Mouse (Mus musculus): ENCODE results near the gene Ccl9. TPM values are rescaled to one million over a fixed set of nuclear protein-coding genes. Genes with fewer than 3 reads are reported as not detected.
"Not testable (repeated sequence)": the region's sequence is repeated elsewhere in the genome, so short reads cannot be mapped to it uniquely, and the experiment has no call there.

Gene Ccl9
- polyA plus RNA-seq, 1 experiment from 2014 or later: 0.81 TPM

DNA sequence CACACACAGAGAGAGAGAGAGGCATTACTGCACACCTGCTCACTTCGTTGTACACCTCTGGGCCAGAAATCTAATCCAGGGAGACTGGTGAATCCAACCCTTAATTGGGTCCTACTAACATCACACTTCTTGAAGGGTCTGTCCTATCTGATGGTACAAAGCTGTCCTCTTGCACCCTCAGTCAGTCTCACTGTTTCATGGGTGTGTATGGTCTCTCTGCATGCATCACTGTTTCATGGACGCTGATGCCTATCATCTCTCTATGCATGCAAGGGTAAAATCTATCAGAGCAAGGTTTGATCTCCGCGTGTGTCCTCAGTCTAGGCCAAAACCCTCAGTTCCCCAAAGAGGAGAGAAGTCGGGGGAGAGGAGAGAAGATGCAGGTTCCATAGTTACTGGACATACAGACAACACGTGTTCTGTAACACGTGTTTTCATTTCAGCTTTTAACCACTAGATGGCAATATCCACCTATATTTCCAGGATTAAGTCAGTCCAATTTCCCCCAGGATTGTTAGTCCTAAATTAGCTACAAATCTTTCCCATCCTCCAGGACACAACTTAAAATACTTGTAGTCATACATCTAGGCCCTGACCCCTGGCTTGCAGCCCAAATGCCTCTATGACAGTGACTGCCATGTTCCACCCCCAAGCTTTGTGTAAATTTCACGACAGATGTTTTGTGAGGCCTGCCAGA is 22.2 kb downstream of the Ccl9 start:
- Histone ChIP-seq H3K27ac (no peak overlapping the region), H3K4me3 (no peak overlapping the region), H3K9ac (0 out of 2 replicates have a peak overlapping the region, but pooled peaks have one; percentile 12), H3K27me3 (no peaks in the 10 kb centered on the region), H3K4me1 (0 out of 2 replicates have a peak, but pooled peaks cover 5% of the 10 kb centered on the region), H3K9me3 (replicated peaks) (no peaks in the 10 kb centered on the region), H3K36me3 (ENCODE audit: poor library complexity, severe bottlenecking) (no peaks in the 10 kb centered on the region), H3K4me2 (no peak overlapping the region)
- WGBS: 30% methylated on average over 8 of the region's 8 CpGs
- ATAC-seq: peak; percentile 55; the same call in 1 of the 2 replicates

DNA sequence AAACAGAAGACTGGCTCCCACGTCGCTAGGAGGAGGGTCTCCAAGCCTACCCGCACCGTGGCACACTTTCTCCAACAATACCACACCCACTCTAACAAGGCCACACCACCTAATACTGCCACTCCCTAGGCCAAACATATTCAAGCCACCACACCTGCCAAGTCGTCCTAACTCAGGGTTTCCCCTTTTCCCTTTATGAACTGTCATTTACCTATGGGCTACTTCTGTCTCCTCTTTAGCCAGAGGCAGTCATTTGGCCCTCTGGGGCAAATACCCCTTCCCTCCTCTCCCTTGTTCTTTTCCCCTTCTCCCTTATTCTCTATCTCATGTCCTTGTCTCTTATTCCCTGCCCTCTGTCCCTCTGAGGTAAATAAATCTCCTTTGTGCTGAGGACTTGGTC is 26.8 kb downstream of the Ccl9 start:
- WGBS: 84% methylated on average over 5 of the region's 5 CpGs
- Histone ChIP-seq H3K9me3 (replicated peaks) (no peaks in the 10 kb centered on the region), H3K4me1 (0 out of 2 replicates have a peak, but pooled peaks cover 2% of the 10 kb centered on the region), H3K27ac (no peak overlapping the region), H3K27me3 (no peaks in the 10 kb centered on the region), H3K36me3 (ENCODE audit: poor library complexity, severe bottlenecking) (no peaks in the 10 kb centered on the region), H3K4me2 (no peak overlapping the region), H3K4me3 (no peak overlapping the region), H3K9ac (no peak overlapping the region)
- ATAC-seq: no peak

DNA sequence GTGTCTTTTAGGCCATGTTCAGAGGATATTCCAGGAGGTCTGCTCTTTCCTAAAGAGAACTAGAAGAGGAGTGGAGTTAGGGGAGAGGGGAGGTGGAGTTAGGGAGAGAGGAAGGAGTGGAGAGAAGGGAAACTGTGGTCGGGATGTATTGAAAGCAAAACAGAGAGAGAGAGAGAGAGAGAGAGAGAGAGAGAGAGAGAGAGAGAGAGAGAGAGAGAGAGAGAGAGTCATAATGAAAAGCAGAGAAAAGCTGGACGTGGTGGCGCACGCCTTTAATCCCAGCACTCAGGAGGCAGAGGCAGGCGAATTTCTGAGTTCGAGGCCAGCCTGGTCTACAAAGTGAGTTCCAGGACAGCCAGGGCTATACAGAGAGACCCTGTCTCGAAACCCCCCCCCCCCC is 27.4 kb downstream of the Ccl9 start:
- H3K4me2 ChIP-seq; ATAC-seq; H3K9me3 ChIP-seq (replicated peaks); H3K27ac ChIP-seq; H3K27me3 ChIP-seq; H3K4me1 ChIP-seq; H3K4me3 ChIP-seq; H3K36me3 ChIP-seq (ENCODE audit: poor library complexity, severe bottlenecking); H3K9ac ChIP-seq: not testable (repeated sequence)
- WGBS: 89% methylated on average over 7 of the region's 7 CpGs

DNA sequence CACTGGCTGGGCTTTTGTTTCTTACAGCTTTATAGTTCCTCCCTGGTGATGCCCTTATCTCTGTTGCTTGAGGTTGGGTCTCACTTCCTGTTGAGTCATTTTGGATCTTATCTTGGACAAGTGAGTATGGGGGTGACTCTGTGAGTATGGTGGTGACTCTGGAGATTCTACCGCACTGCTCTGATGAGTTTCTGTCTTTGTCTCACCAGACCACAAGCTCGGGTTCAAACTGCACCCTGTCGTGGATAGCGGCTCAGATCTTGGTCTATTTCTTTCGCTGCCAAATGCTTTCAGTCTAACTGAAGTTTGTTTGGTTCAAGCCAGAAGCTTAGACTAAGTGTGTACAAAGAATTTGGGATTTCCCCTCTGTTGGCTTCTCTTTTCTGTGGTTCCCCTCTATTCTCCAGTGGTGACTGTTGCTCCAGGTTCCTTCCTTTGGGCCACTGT is 28.2 kb downstream of the Ccl9 start:
- no peak for ATAC-seq
- Histone ChIP-seq H3K4me2 (no peak overlapping the region), H3K9ac (no peak overlapping the region), H3K27me3 (no peaks in the 10 kb centered on the region), H3K9me3 (replicated peaks) (no peaks in the 10 kb centered on the region), H3K36me3 (ENCODE audit: poor library complexity, severe bottlenecking) (no peaks in the 10 kb centered on the region), H3K4me3 (no peak overlapping the region), H3K4me1 (no peaks in the 10 kb centered on the region), H3K27ac (no peak overlapping the region)
- WGBS: 95% methylated on average over 5 of the region's 5 CpGs

DNA sequence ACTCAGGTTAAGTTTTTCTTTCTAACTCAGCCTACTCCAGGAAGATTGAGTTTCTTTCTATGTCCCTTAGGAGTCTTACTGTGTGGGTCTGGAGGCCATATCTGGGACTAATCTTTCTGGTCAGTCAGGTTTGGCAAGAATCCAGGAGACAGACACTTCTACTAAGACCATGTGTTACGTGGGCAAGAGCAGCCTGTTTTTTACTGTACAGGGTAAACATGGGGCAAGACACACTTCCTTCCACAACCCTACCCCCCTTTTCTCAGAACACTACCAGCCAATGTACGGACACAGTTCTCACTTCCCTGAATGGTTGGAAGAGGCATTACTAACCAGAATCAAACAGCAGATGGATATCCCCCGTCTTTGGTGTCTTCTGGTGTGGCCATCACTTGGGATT is 34.2 kb downstream of the Ccl9 start:
- no peaks in the 10 kb centered on the region for H3K36me3 ChIP-seq (ENCODE audit: poor library complexity, severe bottlenecking)
- no peaks in the 10 kb centered on the region for H3K27me3 ChIP-seq
- no peak overlapping the region for H3K9ac ChIP-seq
- no peaks in the 10 kb centered on the region for H3K4me1 ChIP-seq
- H3K4me2 ChIP-seq: no peak overlapping the region
- no peak for ATAC-seq
- H3K4me3 ChIP-seq: no peak overlapping the region
- no peak overlapping the region for H3K27ac ChIP-seq
- no peaks in the 10 kb centered on the region for H3K9me3 ChIP-seq (replicated peaks)
- 80% methylated on average over 3 of the region's 3 CpGs for WGBS

DNA sequence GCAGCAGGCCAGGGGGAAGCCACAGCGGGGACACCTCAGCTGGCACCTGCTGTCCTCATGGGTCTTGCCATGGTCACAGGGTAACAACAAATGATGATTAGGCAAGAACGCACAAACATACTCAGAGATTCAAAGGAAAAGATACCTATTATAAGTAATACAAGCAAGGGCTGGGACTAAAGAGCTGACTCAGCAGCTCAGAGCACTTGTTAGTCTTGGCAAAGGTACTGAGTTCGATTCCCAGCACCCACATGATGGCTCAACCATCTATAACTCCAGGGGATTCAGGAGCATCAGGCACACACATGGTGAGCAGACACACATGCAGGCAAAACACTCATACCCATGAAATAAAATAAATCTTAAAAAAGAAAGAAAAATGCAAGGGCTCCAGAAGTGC is 37.0 kb downstream of the Ccl9 start:
- Histone ChIP-seq H3K4me2 (no peak overlapping the region), H3K27ac (no peak overlapping the region), H3K36me3 (ENCODE audit: poor library complexity, severe bottlenecking) (no peaks in the 10 kb centered on the region), H3K9me3 (replicated peaks) (no peaks in the 10 kb centered on the region), H3K27me3 (no peaks in the 10 kb centered on the region), H3K4me3 (no peak overlapping the region), H3K9ac (no peak overlapping the region), H3K4me1 (no peaks in the 10 kb centered on the region)
- ATAC-seq: no peak
- 80% methylated on average over 3 of the region's 3 CpGs for WGBS

DNA sequence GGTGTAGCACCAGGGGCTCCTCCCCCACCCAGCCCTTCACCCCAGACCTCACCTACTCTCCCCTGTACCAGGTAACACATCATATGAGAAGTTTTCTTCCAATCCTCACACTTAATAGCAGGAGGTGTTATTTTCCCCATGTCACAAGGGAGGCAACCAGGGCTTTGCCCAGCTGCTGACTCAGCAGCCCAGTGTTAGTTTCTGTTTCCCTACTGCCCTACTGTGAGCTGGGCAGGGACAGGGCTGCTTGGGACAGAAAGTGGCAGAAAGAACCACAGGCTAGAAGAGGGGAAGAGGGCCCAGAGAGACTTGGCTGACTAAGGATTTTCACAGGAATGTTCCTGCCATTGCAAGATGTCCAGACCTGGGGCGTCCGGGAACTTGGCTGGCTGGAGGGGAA is 37.5 kb downstream of the Ccl9 start:
- Histone ChIP-seq H3K36me3 (ENCODE audit: poor library complexity, severe bottlenecking) (no peaks in the 10 kb centered on the region), H3K4me1 (no peaks in the 10 kb centered on the region), H3K27me3 (no peaks in the 10 kb centered on the region), H3K9me3 (replicated peaks) (no peaks in the 10 kb centered on the region), H3K4me2 (no peak overlapping the region), H3K27ac (no peak overlapping the region), H3K4me3 (no peak overlapping the region), H3K9ac (no peak overlapping the region)
- ATAC-seq: no peak
- WGBS: 93% methylated on average over 2 of the region's 2 CpGs

DNA sequence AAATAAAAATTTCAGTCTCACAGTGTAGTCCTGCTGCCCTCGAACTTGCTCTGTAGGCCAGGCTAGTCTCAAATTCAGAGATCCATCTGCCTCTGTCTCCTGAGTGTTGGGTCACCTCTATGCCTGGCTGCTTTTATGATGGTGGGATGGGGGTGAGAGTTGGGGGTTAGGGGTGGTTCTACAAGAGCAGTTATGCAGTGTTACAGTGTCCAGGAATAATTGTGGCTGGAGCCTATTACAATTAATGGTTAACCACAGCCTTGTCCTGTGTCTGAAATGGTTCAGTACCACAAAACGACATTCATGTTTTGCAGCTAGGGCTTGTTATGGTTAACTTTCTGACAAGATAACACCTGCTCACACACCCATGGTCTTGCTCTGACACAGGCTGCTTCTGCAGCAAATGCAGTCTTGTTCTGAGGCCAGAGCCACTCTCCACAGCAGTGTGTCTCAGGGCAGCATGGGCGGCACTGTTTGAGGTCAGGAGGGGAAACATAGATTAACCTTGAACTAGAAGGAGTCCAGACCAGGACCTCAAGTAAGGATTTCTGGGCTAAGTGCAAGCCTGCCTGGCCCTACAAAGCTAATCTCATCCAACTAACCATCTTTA is 39.6 kb downstream of the Ccl9 start:
- WGBS: 88% methylated on average over 3 of the region's 3 CpGs
- peaks cover 9% of the 10 kb centered on the region for H3K4me1 ChIP-seq
- H3K27ac ChIP-seq: no peak overlapping the region
- no peak for ATAC-seq
- no peaks in the 10 kb centered on the region for H3K27me3 ChIP-seq
- no peak overlapping the region for H3K9ac ChIP-seq
- no peak overlapping the region for H3K4me3 ChIP-seq
- H3K4me2 ChIP-seq: no peak overlapping the region
- no peaks in the 10 kb centered on the region for H3K36me3 ChIP-seq (ENCODE audit: poor library complexity, severe bottlenecking)
- H3K9me3 ChIP-seq (replicated peaks): no peaks in the 10 kb centered on the region

DNA sequence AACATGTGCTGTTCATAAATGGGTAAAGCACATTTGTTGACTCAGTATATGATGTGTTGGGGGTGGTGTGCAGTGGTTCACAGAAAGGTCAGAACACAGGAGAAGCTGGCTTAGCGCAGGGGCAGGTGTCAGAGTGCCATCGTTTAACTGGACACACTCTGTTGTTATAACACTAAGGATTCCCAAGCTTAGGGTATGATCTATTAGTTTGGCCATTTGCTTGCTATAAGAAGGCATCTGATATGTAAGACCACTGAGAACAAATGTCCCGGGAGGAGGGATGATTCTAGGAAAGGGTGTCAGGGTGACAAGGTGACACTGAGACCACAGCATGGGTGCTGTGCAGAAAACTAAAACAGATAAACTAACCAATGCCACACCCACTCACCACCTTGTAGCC is 41.6 kb downstream of the Ccl9 start:
- Histone ChIP-seq H3K4me2 (no peak overlapping the region), H3K36me3 (ENCODE audit: poor library complexity, severe bottlenecking) (no peaks in the 10 kb centered on the region), H3K9me3 (replicated peaks) (no peaks in the 10 kb centered on the region), H3K4me1 (peaks cover 9% of the 10 kb centered on the region), H3K4me3 (no peak overlapping the region), H3K27me3 (no peaks in the 10 kb centered on the region), H3K27ac (no peak overlapping the region), H3K9ac (no peak overlapping the region)
- WGBS: 89% methylated on average over 3 of the region's 3 CpGs
- ATAC-seq: no peak

DNA sequence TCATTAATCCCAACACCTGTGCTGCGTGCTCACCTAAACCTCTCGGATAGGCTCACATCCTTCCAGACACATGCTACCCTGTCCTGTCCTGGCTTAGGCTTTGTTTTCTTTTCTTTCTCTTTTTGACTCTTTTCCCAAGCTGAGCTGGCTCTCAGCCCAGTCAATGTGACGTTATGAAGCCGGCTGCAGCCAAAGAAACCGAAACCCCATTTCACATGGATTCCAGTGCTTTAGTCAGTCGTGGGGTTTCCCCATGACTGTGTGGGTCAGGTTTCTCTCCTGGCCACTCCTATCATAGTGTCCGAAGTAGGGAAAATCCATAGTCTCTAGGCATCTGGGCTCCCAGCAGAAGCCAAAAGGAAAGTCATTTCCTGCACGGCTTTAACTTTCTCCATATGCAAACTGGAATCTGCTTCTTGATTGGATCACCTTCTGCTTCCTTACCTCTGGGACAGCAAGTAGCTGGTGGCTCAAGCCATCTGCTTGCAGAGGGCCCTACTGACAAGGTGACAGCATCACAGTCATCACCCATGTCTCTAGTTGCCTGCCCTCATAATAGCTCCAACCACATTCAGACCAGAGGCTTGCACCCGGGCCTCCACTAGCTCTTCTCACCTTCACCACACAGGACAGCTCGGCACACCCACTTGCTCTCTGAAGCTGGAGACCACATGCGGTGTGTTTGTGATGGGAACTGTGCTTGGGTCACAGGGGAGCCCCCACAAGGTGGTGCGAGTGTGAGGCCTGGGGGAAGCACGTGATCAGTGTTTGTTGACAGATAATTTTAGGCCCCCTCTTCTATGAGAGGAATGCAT is 43.6 kb downstream of the Ccl9 start:
- Histone ChIP-seq H3K9me3 (replicated peaks) (no peaks in the 10 kb centered on the region), H3K27ac (no peak overlapping the region), H3K36me3 (ENCODE audit: poor library complexity, severe bottlenecking) (no peaks in the 10 kb centered on the region), H3K4me3 (no peak overlapping the region), H3K27me3 (no peaks in the 10 kb centered on the region), H3K4me1 (peaks cover 9% of the 10 kb centered on the region), H3K4me2 (no peak overlapping the region), H3K9ac (no peak overlapping the region)
- ATAC-seq: no peak
- WGBS: 61% methylated on average over 13 of the region's 13 CpGs

DNA sequence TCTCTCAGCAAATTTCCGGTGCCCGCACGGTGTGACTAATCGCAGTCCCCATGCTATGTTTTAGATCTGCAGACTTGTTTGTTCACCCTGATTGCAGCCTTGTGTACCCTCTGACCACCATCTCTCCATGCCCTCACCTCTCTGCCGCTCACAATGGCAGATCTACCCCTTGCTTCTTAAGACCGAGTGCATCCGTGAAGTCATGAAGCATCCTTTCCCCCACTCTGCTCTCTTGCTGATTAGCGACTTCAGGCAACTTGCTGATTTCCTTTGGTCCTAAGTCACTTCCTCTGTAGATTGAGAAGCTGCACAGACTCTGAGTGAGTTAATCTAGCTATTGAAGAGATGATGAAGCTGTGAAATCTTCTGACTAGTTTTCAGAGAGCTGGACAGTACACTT is 44.3 kb downstream of the Ccl9 start:
- WGBS: 85% methylated on average over 8 of the region's 8 CpGs
- Histone ChIP-seq H3K27ac (no peak overlapping the region), H3K27me3 (no peaks in the 10 kb centered on the region), H3K4me1 (peaks cover 9% of the 10 kb centered on the region), H3K36me3 (ENCODE audit: poor library complexity, severe bottlenecking) (no peaks in the 10 kb centered on the region), H3K4me3 (no peak overlapping the region), H3K9ac (no peak overlapping the region), H3K9me3 (replicated peaks) (no peaks in the 10 kb centered on the region), H3K4me2 (no peak overlapping the region)
- ATAC-seq: no peak

DNA sequence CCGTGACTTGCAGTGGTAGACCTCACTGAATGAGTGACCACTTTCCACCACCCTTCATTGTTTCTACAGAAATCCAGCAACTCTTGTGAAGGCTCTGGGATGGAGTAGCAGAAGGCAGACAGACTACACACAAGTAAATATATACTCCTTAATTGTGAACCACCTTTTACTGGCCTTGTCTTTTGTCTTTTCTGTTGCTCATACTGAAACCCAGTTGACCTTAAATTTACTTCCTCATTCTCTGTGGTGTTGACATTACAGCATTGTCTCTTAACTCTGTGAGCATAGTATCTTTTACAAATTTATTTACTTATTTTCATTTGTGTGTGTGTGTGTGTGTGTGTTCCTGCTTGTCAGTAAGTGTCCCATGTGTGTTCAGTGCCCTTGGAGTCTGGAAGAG is 45.2 kb downstream of the Ccl9 start:
- no peak for ATAC-seq
- 100% methylated on average over 1 of the region's 1 CpGs for WGBS
- H3K4me1 ChIP-seq: peaks cover 9% of the 10 kb centered on the region

More for the DNA sequence above, 45.2 kb downstream of the Ccl9 start:
- no peaks in the 10 kb centered on the region for H3K36me3 ChIP-seq (ENCODE audit: poor library complexity, severe bottlenecking)
- no peak overlapping the region for H3K4me3 ChIP-seq
- no peak overlapping the region for H3K9ac ChIP-seq
- no peak overlapping the region for H3K4me2 ChIP-seq
- no peak overlapping the region for H3K27ac ChIP-seq
- H3K9me3 ChIP-seq (replicated peaks): no peaks in the 10 kb centered on the region
- no peaks in the 10 kb centered on the region for H3K27me3 ChIP-seq
